Mouse (Mus musculus) CH12.LX (cell line): ENCODE results near the gene Gpr107. TPM values are rescaled to one million over a fixed set of nuclear protein-coding genes. Genes with fewer than 3 reads are reported as not detected.

Experiments
- DNase-seq: peaks from one replicate; pipeline ENCODE4 v3.0.0-alpha.2; 2013; ENCODE audit errors: extremely low read depth
- H3K27ac ChIP-seq: 2 replicates; pipeline ENCODE4 v1.5.1; 2012; ENCODE audit warnings: low read depth, mild to moderate bottlenecking, control low read depth, moderate library complexity; ENCODE audit not compliant: insufficient read depth
- H3K27me3 ChIP-seq: replicated peaks from 2 replicates; pipeline ENCODE3; 2012; ENCODE audit warnings: inconsistent platforms
- H3K36me3 ChIP-seq, 2 experiments: replicated peaks in 1 of 2; 2 replicates each; pipeline versions ENCODE3 to v1.6.1; 2012; ENCODE audit warnings: inconsistent platforms in 1 of 2, low read length in 1 of 2, mild to moderate bottlenecking in 1 of 2, mixed read lengths in 1 of 2, moderate library complexity in 1 of 2; ENCODE audit not compliant: control insufficient read depth in 1 of 2, insufficient read depth in 1 of 2
- H3K4me1 ChIP-seq, 2 experiments: 2 replicates each; pipeline ENCODE4 v1.6.1; 2012; ENCODE audit warnings: inconsistent platforms in 1 of 2, moderate library complexity in 1 of 2; ENCODE audit not compliant: insufficient read depth in 2 of 2, control insufficient read depth in 1 of 2
- H3K4me2 ChIP-seq: 2 replicates; pipeline ENCODE4 v1.6.1; 2012; ENCODE audit warnings: low read depth, mild to moderate bottlenecking, control low read depth; ENCODE audit not compliant: poor library complexity, insufficient read depth, severe bottlenecking
- H3K4me3 ChIP-seq, 3 experiments: fragments of 150-350 bp in 1 of 3; sonication (generic) in 1 of 3; replicated peaks in 1 of 3; 2 replicates each; pipeline versions ENCODE3 to v1.5.1; 2011 to 2012; ENCODE audit warnings: low read depth in 2 of 3, low read length in 2 of 3, mild to moderate bottlenecking in 2 of 3, moderate library complexity in 2 of 3, control low read depth in 1 of 3, improper control_type of control experiment in 1 of 3, inconsistent platforms in 1 of 3, mixed read lengths in 1 of 3; ENCODE audit not compliant: poor library complexity in 1 of 3
- H3K79me2 ChIP-seq: replicated peaks from 2 replicates; pipeline ENCODE4 v1.6.1; 2012; ENCODE audit warnings: mild to moderate bottlenecking, moderate library complexity; ENCODE audit not compliant: control insufficient read depth, poor library complexity, insufficient read depth, severe bottlenecking; ENCODE audit errors: extremely low read depth
- H3K9ac ChIP-seq: 2 replicates; pipeline ENCODE4 v1.6.1; 2012; ENCODE audit warnings: low read depth, mild to moderate bottlenecking, control low read depth, moderate library complexity; ENCODE audit not compliant: insufficient read depth
- H3K9me3 ChIP-seq: replicated peaks from 2 replicates; pipeline ENCODE3; 2012; ENCODE audit warnings: low read length, inconsistent platforms, mixed read lengths
- BHLHE40 ChIP-seq: IDR thresholded peaks from 2 replicates; pipeline ENCODE4 v1.6.1; 2011; ENCODE audit warnings: mild to moderate bottlenecking, low read depth, low read length, improper control_type of control experiment
- CHD1 ChIP-seq: IDR thresholded peaks from 2 replicates; pipeline ENCODE4 v1.6.1; 2012; ENCODE audit warnings: low read depth, low read length, improper control_type of control experiment, inconsistent platforms
- E2F4 ChIP-seq: IDR thresholded peaks from 2 replicates; pipeline ENCODE4 v1.6.1; 2011; ENCODE audit warnings: low read depth, low read length, improper control_type of control experiment; ENCODE audit not compliant: insufficient replicate concordance
- ELF1 ChIP-seq: IDR thresholded peaks from 2 replicates; pipeline ENCODE4 v1.6.1; 2014; ENCODE audit warnings: low read depth, mild to moderate bottlenecking, inconsistent platforms, low read length, improper control_type of control experiment
- MAFK ChIP-seq: IDR thresholded peaks from 2 replicates; pipeline ENCODE4 v1.6.1; 2011; ENCODE audit warnings: low read length, improper control_type of control experiment; ENCODE audit not compliant: insufficient replicate concordance
- MYC ChIP-seq: IDR thresholded peaks from 2 replicates; pipeline ENCODE4 v1.6.1; 2011; ENCODE audit warnings: low read depth, mild to moderate bottlenecking, improper control_type of control experiment, low read length
- NELFE ChIP-seq: IDR thresholded peaks from 2 replicates; pipeline ENCODE4 v1.6.1; 2011; ENCODE audit warnings: low read depth, low read length, improper control_type of control experiment
- RCOR1 ChIP-seq: conservative IDR thresholded peaks from 2 replicates; pipeline ENCODE4 v1.6.1; 2012; ENCODE audit warnings: low read depth, mild to moderate bottlenecking, inconsistent platforms, low read length, improper control_type of control experiment
- SMC3 ChIP-seq: IDR thresholded peaks from 2 replicates; pipeline ENCODE4 v1.6.1; 2011; ENCODE audit warnings: low read depth, low read length, improper control_type of control experiment
- TBP ChIP-seq: conservative IDR thresholded peaks from 2 replicates; pipeline ENCODE4 v1.6.1; 2011; ENCODE audit warnings: low read depth, low read length, improper control_type of control experiment
- UBTF ChIP-seq: IDR thresholded peaks from 2 replicates; pipeline ENCODE4 v1.6.1; 2012; ENCODE audit warnings: low read depth, mild to moderate bottlenecking, inconsistent platforms, low read length, improper control_type of control experiment, moderate library complexity
- ZC3H11A ChIP-seq: IDR thresholded peaks from 2 replicates; pipeline ENCODE4 v1.6.1; 2012; ENCODE audit warnings: low read depth, mild to moderate bottlenecking, inconsistent platforms, low read length, improper control_type of control experiment
- ZNF384 ChIP-seq: IDR thresholded peaks from 2 replicates; pipeline ENCODE4 v1.6.1; 2012; ENCODE audit warnings: low read depth, low read length, improper control_type of control experiment, inconsistent platforms
- dilution Hi-C: fragments of 300-500 bp; cut with MboI; formaldehyde crosslinking; loops from 2 replicates; pipeline ENCODE4 v1.14.3; 2020; ENCODE audit warnings: low sequenced_read_pairs; ENCODE audit not compliant: extremely low pct_unique_long_range_greater_than_20kb, extremely low pct_ligation_motif_present
- in situ Hi-C: fragments of 300-500 bp; cut with MboI; formaldehyde crosslinking; loops from 3 replicates; pipeline ENCODE4 v1.14.3; 2019; ENCODE audit warnings: low sequenced_read_pairs, low pct_ligation_motif_present, low pct_unique_long_range_greater_than_20kb, mixed read lengths
- polyA plus RNA-seq: library from polyadenylated mRNA; unstranded; fragments of >175 nt; gene quantifications from 2 replicates; pipeline ENCODE4 v1.2.1, GENCODE M21; 2012; ENCODE audit warnings: low read depth; ENCODE audit not compliant: insufficient read length
- total RNA-seq, 2 experiments: library from RNA; depleted of rRNA; stranded (reverse); fragments of 300-350 nt in 1 of 2; fragments of >200 nt in 1 of 2; gene quantifications; 2 replicates each; pipeline ENCODE4 v1.2.3; 2012 to 2014

Gene Gpr107
- total and polyA plus RNA-seq, 3 experiments = 19.6 to 27.8 (median 24.6) TPM

GRCm38 (mm10) chr2:31169001-31169400, 16.9 kb downstream of the Gpr107 start:
- TF ChIP-seq E2F4 = no peak
- Histone ChIP-seq H3K27ac (no peak overlapping the region), H3K9ac (no peak overlapping the region), H3K4me3 (no peak overlapping the region), H3K4me1 (peaks cover 5 to 34% of the 10 kb centered on the region in 2 experiments), H3K36me3 (peaks cover 65 to 76% of the 10 kb centered on the region in 2 experiments), H3K4me2 (no peak overlapping the region), H3K27me3 (no peaks in the 10 kb centered on the region), H3K9me3 (no peaks in the 10 kb centered on the region), H3K79me2 (peaks cover 12% of the 10 kb centered on the region)
- in situ Hi-C loops = no loop called here
- dilution Hi-C loops = no loop called here
- no peak for DNase-seq

GRCm38 (mm10) chr2:31170164-31170563, 18.0 kb downstream of the Gpr107 start:
- no peak for DNase-seq
- H3K9ac ChIP-seq = no peak overlapping the region
- H3K4me2 ChIP-seq = no peak overlapping the region
- in situ Hi-C loops = no loop called here
- dilution Hi-C loops = no loop called here
- no peaks in the 10 kb centered on the region for H3K9me3 ChIP-seq
- TF ChIP-seq ELF1 = no peak
- no peak for TF ChIP-seq NELFE
- no peak for TF ChIP-seq SMC3
- TF ChIP-seq ZC3H11A = no peak
- no peak for TF ChIP-seq MYC
- no peak for TF ChIP-seq CHD1
- TF ChIP-seq TBP = no peak
- TF ChIP-seq UBTF = no peak
- TF ChIP-seq BHLHE40 = no peak
- no peak for TF ChIP-seq RCOR1
- no peaks in the 10 kb centered on the region for H3K27me3 ChIP-seq
- peaks cover 12% of the 10 kb centered on the region for H3K79me2 ChIP-seq
- peaks cover 73 to 83% of the 10 kb centered on the region in 2 experiments for H3K36me3 ChIP-seq
- H3K4me1 ChIP-seq = peaks cover 0 to 22% of the 10 kb centered on the region in 2 experiments; a peak in 2 of 4 replicates
- no peak overlapping the region for H3K27ac ChIP-seq
- H3K4me3 ChIP-seq = no peak overlapping the region

GRCm38 (mm10) chr2:31172001-31172400, 19.9 kb downstream of the Gpr107 start:
- H3K4me3 ChIP-seq = no peak overlapping the region
- no peak for TF ChIP-seq ZNF384
- peak; percentile 41; the same call in 1 of the 2 replicates for TF ChIP-seq MAFK
- TF ChIP-seq, all 38 proteins: peak for 1
- H3K4me2 ChIP-seq = no peak overlapping the region
- no peaks in the 10 kb centered on the region for H3K27me3 ChIP-seq
- dilution Hi-C loops = no loop called here
- H3K9me3 ChIP-seq = no peaks in the 10 kb centered on the region
- H3K36me3 ChIP-seq = peaks cover 80 to 92% of the 10 kb centered on the region in 2 experiments
- no peak overlapping the region for H3K9ac ChIP-seq
- H3K79me2 ChIP-seq = 0 out of 2 replicates have a peak, but pooled peaks cover 1% of the 10 kb centered on the region
- DNase-seq = no peak
- in situ Hi-C loops = no loop called here
- H3K4me1 ChIP-seq = peaks cover 0 to 10% of the 10 kb centered on the region in 2 experiments; a peak in 2 of 4 replicates
- H3K27ac ChIP-seq = no peak overlapping the region
